Mouse (Mus musculus) gonadal fat pad, adult 2 months (tissue): Measurements from ENCODE around the gene Zscan25. TPM values are rescaled to one million over a fixed set of nuclear protein-coding genes. Genes with fewer than 3 reads are reported as not detected.
"Not testable (repeated sequence)": the region's sequence is repeated elsewhere in the genome, so short reads cannot be mapped to it uniquely, and the experiment has no call there.

Source experiments
- DNase-seq: peaks from one replicate; pipeline ENCODE4 v3.0.0-alpha.2; 2012; ENCODE audit warnings: low read depth
- polyA plus RNA-seq: library from polyadenylated mRNA; depleted of rRNA; stranded (reverse); fragments of >200 nt; gene quantifications from 2 replicates; pipeline ENCODE4 v1.2.3, GENCODE M21; 2012; rRNA removed

Zscan25 gene
- polyA plus RNA-seq: 18.0 and 21.9 TPM in 2 replicates

GRCm38 (mm10) chr5:145280371-145281143 is at the start of gene Zscan25:
Gene Zscan25, plus strand, starts transcription at chr5:145280500.
- peak; percentile 49 for DNase-seq

GRCm38 (mm10) chr5:145230641-145231040 is 49.7 kb upstream of the Zscan25 start:
- no peak for DNase-seq

- DNase-seq: peak; percentile 56
Measured at GRCm38 (mm10) chr5:145231367-145231871, 48.9 kb upstream of the Zscan25 start, which contains the start of gene Zfp655. Gene Zfp655, plus strand, starts transcription at chr5:145231715.

- DNase-seq: no peak
Measured at GRCm38 (mm10) chr5:145231893-145232411, 48.3 kb upstream of the Zscan25 start.

- no peak for DNase-seq
Measured at GRCm38 (mm10) chr5:145234636-145235035, 45.7 kb upstream of the Zscan25 start.

- DNase-seq: no peak
Measured at GRCm38 (mm10) chr5:145249520-145249919, 30.8 kb upstream of the Zscan25 start.

- not testable (repeated sequence) for DNase-seq
Measured at GRCm38 (mm10) chr5:145273568-145273967, 6.7 kb upstream of the Zscan25 start.

- no peak for DNase-seq
Measured at GRCm38 (mm10) chr5:145279948-145280347, 352 bp upstream of the Zscan25 start.

GRCm38 (mm10) chr5:145288382-145288781 is 8.1 kb downstream of the Zscan25 start:
- no peak for DNase-seq

- no peak for DNase-seq
Measured at GRCm38 (mm10) chr5:145290697-145291096, 10.4 kb downstream of the Zscan25 start.

GRCm38 (mm10) chr5:145292398-145292797 is 12.1 kb downstream of the Zscan25 start:
- no peak for DNase-seq

GRCm38 (mm10) chr5:145300469-145300868 is 20.2 kb downstream of the Zscan25 start:
- no peak for DNase-seq

GRCm38 (mm10) chr5:145301796-145302195 is 21.5 kb downstream of the Zscan25 start:
- DNase-seq: not testable (repeated sequence)

- DNase-seq: no peak
Measured at GRCm38 (mm10) chr5:145302424-145302823, 22.1 kb downstream of the Zscan25 start.

- not testable (repeated sequence) for DNase-seq
Measured at GRCm38 (mm10) chr5:145306953-145307352, 26.7 kb downstream of the Zscan25 start.

- DNase-seq: not testable (repeated sequence)
Measured at GRCm38 (mm10) chr5:145307811-145308210, 27.5 kb downstream of the Zscan25 start.

- no peak for DNase-seq
Measured at GRCm38 (mm10) chr5:145313845-145314244, 33.5 kb downstream of the Zscan25 start.

- DNase-seq: no peak
Measured at GRCm38 (mm10) chr5:145317141-145317540, 36.8 kb downstream of the Zscan25 start.

GRCm38 (mm10) chr5:145338756-145339155 is 58.5 kb downstream of the Zscan25 start:
- not testable (repeated sequence) for DNase-seq
